Mouse (Mus musculus): ENCODE results near the gene Eml1. TPM values are rescaled to one million over a fixed set of nuclear protein-coding genes. Genes with fewer than 3 reads are reported as not detected.

Eml1 gene
- polyA plus RNA-seq, 1 experiment: 70.6 TPM

GRCm38 (mm10) chr12:108432578-108432977, 61.8 kb downstream of the Eml1 start:
- TF ChIP-seq POLR2A (IDR thresholded peaks at IDR 0.05; ENCODE audit: borderline replicate concordance, extremely low read depth, low read depth, low read length) (no peak), CTCF (IDR thresholded peaks at IDR 0.05; ENCODE audit: insufficient read depth, low read length) (no peak)
- Histone ChIP-seq H3K4me1 (ENCODE audit: control insufficient read depth, insufficient read depth, low read length) (peaks cover 6% of the 10 kb centered on the region; the same call in 1 of the 2 replicates), H3K4me3 (replicated peaks; ENCODE audit: extremely low read depth, low read depth, low read length) (no peak overlapping the region)
- DNase-seq: no peak
- WGBS: 70% methylated on average over 5 of the region's 5 CpGs

GRCm38 (mm10) chr12:108433030-108433429, 62.3 kb downstream of the Eml1 start:
- 73% methylated on average over 16 of the region's 16 CpGs for WGBS
- H3K4me1 ChIP-seq (ENCODE audit: control insufficient read depth, insufficient read depth, low read length): peaks cover 6% of the 10 kb centered on the region; the same call in 1 of the 2 replicates

GRCm38 (mm10) chr12:108433498-108433897, 62.7 kb downstream of the Eml1 start:
- 48% methylated on average over 10 of the region's 10 CpGs for WGBS
- no peak for TF ChIP-seq CTCF (IDR thresholded peaks at IDR 0.05; ENCODE audit: insufficient read depth, low read length)
- no peak for TF ChIP-seq POLR2A (IDR thresholded peaks at IDR 0.05; ENCODE audit: borderline replicate concordance, extremely low read depth, low read depth, low read length)
- DNase-seq: no peak
- H3K4me1 ChIP-seq (ENCODE audit: control insufficient read depth, insufficient read depth, low read length): peaks cover 6% of the 10 kb centered on the region; the same call in 1 of the 2 replicates
- no peak overlapping the region for H3K4me3 ChIP-seq (replicated peaks; ENCODE audit: extremely low read depth, low read depth, low read length)

More at GRCm38 (mm10) chr12:108433030-108433429, 62.3 kb downstream of the Eml1 start:
- no peak overlapping the region for H3K4me3 ChIP-seq (replicated peaks; ENCODE audit: extremely low read depth, low read depth, low read length)
- no peak for DNase-seq
- TF ChIP-seq POLR2A (IDR thresholded peaks at IDR 0.05; ENCODE audit: borderline replicate concordance, extremely low read depth, low read depth, low read length) (no peak), CTCF (IDR thresholded peaks at IDR 0.05; ENCODE audit: insufficient read depth, low read length) (no peak)

- 61% methylated on average over 12 of the region's 12 CpGs for WGBS
- peaks cover 6% of the 10 kb centered on the region; the same call in 1 of the 2 replicates for H3K4me1 ChIP-seq (ENCODE audit: control insufficient read depth, insufficient read depth, low read length)
- DNase-seq: no peak
Measured at GRCm38 (mm10) chr12:108435444-108436015, 64.8 kb downstream of the Eml1 start.

GRCm38 (mm10) chr12:108436029-108436923, 65.5 kb downstream of the Eml1 start:
- 58% methylated on average over 24 of the region's 24 CpGs for WGBS
- Histone ChIP-seq H3K4me1 (ENCODE audit: control insufficient read depth, insufficient read depth, low read length) (peaks cover 6% of the 10 kb centered on the region; the same call in 1 of the 2 replicates), H3K4me3 (replicated peaks; ENCODE audit: extremely low read depth, low read depth, low read length) (no peak overlapping the region)
- TF ChIP-seq CTCF (IDR thresholded peaks at IDR 0.05; ENCODE audit: insufficient read depth, low read length) (no peak), POLR2A (IDR thresholded peaks at IDR 0.05; ENCODE audit: borderline replicate concordance, extremely low read depth, low read depth, low read length) (no peak)
- DNase-seq: no peak

More at GRCm38 (mm10) chr12:108435444-108436015, 64.8 kb downstream of the Eml1 start:
- no peak overlapping the region for H3K4me3 ChIP-seq (replicated peaks; ENCODE audit: extremely low read depth, low read depth, low read length)
- TF ChIP-seq CTCF (IDR thresholded peaks at IDR 0.05; ENCODE audit: insufficient read depth, low read length): no peak
- TF ChIP-seq POLR2A (IDR thresholded peaks at IDR 0.05; ENCODE audit: borderline replicate concordance, extremely low read depth, low read depth, low read length): no peak

- no peak for DNase-seq
- Histone ChIP-seq H3K4me3 (replicated peaks; ENCODE audit: extremely low read depth, low read depth, low read length) (no peak overlapping the region), H3K4me1 (ENCODE audit: control insufficient read depth, insufficient read depth, low read length) (peaks cover 6% of the 10 kb centered on the region; the same call in 1 of the 2 replicates)
- WGBS: 80% methylated on average over 13 of the region's 13 CpGs
- TF ChIP-seq CTCF (IDR thresholded peaks at IDR 0.05; ENCODE audit: insufficient read depth, low read length) (no peak), POLR2A (IDR thresholded peaks at IDR 0.05; ENCODE audit: borderline replicate concordance, extremely low read depth, low read depth, low read length) (no peak)
Measured at GRCm38 (mm10) chr12:108437446-108437845, 66.7 kb downstream of the Eml1 start.

- no peak for DNase-seq
- TF ChIP-seq CTCF (IDR thresholded peaks at IDR 0.05; ENCODE audit: insufficient read depth, low read length): no peak
- no peak for TF ChIP-seq POLR2A (IDR thresholded peaks at IDR 0.05; ENCODE audit: borderline replicate concordance, extremely low read depth, low read depth, low read length)
- Histone ChIP-seq H3K4me3 (replicated peaks; ENCODE audit: extremely low read depth, low read depth, low read length) (no peak overlapping the region), H3K4me1 (ENCODE audit: control insufficient read depth, insufficient read depth, low read length) (peaks cover 8% of the 10 kb centered on the region)
- WGBS: 9% methylated on average over 10 of the region's 10 CpGs
Measured at GRCm38 (mm10) chr12:108443271-108443670, 72.5 kb downstream of the Eml1 start.

- Histone ChIP-seq H3K4me3 (replicated peaks; ENCODE audit: extremely low read depth, low read depth, low read length) (no peak overlapping the region), H3K4me1 (ENCODE audit: control insufficient read depth, insufficient read depth, low read length) (peaks cover 9% of the 10 kb centered on the region)
- no peak for TF ChIP-seq POLR2A (IDR thresholded peaks at IDR 0.05; ENCODE audit: borderline replicate concordance, extremely low read depth, low read depth, low read length)
- TF ChIP-seq CTCF (IDR thresholded peaks at IDR 0.05; ENCODE audit: insufficient read depth, low read length): no peak
- WGBS: 79% methylated on average over 5 of the region's 5 CpGs
- no peak for DNase-seq
Measured at GRCm38 (mm10) chr12:108443708-108444107, 73.0 kb downstream of the Eml1 start.

All from lung, adult 2 months (tissue).